Mouse (Mus musculus) gastrocnemius, postnatal 10 days (tissue): ENCODE results near the gene Rnase9. TPM values are rescaled to one million over a fixed set of nuclear protein-coding genes. Genes with fewer than 3 reads are reported as not detected.
A peak's percentile ranks its signal among the peaks of the same experiment; 100 is the strongest.

ENCODE experiments used
- DNase-seq: peaks from one replicate; pipeline ENCODE4 v3.0.0; 2021; ENCODE audit warnings: mixed read lengths
- long read RNA-seq, 2 experiments: library from polyadenylated mRNA; stranded (forward); transcript quantifications; one replicate each; pipeline ENCODE4 v2.0.0; 2021
- total RNA-seq, 2 experiments: library from RNA; stranded (reverse); gene quantifications; 2 replicates each; pipeline ENCODE4 v1.2.3; 2021

The Rnase9 gene
- not detected for total RNA-seq
- long read RNA-seq, experiment 1: 0 reads
- long read RNA-seq, experiment 2: 0 reads

- DNase-seq: no peak
Measured at GRCm38 (mm10) chr14:51041769-51042168, at the start of gene Rnase9. TSS of gene Rnase9 (minus strand) at chr14:51041869.

DNA sequence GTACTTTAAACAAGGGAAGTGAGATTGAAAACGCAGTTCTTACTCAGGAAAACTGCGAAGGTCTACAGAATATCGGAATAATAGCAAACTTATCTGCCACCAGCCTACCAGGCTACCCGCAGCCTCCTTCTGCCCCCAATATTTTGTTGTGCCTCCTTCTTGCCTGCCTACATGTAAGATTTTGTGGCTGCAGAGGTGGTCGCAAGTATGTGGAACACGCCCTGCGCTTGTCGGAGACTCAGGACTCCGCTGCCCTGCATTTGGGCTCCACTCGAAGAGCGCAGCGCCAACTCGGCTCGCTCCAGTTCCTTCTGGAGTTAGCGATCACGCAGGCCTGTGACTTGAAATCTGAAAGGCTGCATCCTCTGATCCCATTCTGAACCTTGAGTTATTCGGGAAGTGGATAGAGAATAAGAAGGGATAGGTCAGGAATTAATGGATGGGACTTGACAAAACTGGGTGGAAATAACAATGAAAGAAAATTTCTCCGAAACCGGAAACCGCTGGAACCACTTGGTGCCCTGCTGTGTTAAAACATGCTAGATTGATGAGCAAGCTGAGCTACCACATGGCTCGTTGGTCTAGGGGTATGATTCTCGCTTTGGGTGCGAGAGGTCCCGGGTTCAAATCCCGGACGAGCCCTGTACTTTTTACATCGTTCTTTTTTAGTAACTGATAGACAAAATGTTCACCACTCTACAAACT lies 48.6 kb upstream of the Rnase9 start:
- peak; percentile 74 for DNase-seq

- no peak for DNase-seq
Measured at GRCm38 (mm10) chr14:51089674-51090076, 48.0 kb upstream of the Rnase9 start.

- DNase-seq: peak; percentile 92
Measured at GRCm38 (mm10) chr14:51088970-51089673, 47.5 kb upstream of the Rnase9 start.

DNA sequence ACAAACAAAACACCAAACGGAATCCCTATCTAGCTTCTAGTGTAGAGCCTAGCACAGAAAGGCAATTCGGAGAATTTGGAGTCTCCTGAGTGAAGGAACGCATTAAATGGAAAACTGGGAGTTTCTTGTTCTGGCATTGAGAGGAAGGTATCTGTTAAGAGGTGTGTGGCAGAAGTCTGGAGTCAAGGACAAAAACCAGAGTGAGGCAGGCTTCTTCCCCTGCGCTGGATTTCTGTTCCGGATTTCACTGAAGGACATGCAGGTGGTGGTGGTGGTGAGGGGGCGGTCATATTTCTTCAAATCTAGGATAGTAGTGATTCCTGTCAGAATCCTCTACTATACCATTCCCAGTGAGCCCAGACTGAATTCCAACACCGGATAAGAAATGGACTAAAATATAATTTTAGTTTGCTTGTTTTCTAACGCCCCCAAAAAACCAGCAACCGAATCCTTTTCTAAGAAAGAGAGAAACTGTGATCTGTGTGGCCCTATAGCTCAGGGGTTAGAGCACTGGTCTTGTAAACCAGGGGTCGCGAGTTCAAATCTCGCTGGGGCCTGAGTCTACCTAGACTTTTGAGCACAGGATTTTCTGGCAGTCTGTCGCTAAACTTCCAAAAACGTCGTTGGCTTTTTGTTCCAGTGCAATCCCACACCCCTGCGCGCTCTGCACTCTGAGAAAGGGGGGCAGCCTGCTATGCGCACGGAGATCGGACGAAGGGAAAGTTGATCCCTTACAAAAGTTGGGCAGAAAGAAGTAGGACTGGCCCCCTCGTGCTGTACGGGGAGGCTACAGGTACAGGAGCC lies 46.7 kb upstream of the Rnase9 start:
- peak; percentile 77 for DNase-seq

DNA sequence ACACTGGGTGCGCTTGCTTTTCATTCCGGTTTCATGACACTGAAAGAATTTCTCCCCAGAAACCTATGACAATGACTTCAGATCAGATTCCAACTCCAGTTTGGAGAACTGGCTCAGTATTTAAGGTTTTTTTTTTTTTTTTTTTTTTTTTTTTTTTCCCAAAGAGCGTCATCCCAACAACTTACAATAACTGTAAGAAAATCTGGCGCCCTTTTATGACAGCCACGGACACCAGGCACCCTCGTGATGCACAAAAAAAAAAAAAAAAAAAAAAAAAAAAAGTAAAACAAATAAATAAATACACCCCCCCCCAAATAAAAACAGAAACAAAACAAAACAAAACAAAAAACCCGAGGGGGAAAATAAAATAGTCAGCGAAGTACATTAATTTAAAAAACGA lies 46.1 kb upstream of the Rnase9 start:
- DNase-seq: no peak

GRCm38 (mm10) chr14:51085911-51086310 lies 44.2 kb upstream of the Rnase9 start:
- no peak for DNase-seq

DNA sequence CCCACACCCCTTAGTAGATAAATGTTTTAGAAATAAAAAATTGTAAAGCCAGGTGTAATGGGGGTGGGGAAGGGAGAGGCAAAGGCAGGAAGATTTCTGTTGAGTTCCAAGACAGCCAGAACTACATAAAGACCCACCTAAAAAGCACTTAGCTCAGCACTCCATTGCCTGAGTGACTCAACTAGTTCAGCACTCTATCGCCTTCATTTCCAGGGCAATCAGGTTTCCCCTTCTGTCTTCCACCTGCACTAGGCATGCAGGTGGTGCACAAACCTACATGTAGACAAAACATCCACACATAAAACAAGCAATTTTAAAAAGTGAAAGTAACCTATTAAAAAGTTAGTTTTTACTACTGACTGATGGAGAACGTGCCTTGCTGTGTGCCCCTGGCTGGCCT lies 43.4 kb upstream of the Rnase9 start:
- DNase-seq: no peak

DNA sequence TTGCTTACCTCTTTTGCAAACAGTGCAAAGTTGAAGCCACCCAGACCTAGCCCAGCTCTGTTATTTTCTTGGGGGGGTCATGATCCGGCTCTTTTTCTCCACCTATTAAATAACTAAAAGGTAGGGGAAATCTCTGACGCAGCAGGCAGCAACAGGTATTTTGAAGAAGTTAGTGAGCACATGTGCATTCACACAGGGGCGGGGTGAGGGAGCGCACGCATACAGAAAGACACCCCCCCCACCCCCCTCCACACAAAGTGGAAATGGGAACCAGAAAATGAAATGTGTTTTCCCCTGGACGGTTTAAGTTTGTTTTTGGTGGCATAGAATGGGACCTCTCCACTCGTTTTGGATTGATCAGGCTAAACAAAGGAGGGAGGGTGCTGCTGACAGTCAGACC lies 42.1 kb upstream of the Rnase9 start:
- DNase-seq: no peak

DNA sequence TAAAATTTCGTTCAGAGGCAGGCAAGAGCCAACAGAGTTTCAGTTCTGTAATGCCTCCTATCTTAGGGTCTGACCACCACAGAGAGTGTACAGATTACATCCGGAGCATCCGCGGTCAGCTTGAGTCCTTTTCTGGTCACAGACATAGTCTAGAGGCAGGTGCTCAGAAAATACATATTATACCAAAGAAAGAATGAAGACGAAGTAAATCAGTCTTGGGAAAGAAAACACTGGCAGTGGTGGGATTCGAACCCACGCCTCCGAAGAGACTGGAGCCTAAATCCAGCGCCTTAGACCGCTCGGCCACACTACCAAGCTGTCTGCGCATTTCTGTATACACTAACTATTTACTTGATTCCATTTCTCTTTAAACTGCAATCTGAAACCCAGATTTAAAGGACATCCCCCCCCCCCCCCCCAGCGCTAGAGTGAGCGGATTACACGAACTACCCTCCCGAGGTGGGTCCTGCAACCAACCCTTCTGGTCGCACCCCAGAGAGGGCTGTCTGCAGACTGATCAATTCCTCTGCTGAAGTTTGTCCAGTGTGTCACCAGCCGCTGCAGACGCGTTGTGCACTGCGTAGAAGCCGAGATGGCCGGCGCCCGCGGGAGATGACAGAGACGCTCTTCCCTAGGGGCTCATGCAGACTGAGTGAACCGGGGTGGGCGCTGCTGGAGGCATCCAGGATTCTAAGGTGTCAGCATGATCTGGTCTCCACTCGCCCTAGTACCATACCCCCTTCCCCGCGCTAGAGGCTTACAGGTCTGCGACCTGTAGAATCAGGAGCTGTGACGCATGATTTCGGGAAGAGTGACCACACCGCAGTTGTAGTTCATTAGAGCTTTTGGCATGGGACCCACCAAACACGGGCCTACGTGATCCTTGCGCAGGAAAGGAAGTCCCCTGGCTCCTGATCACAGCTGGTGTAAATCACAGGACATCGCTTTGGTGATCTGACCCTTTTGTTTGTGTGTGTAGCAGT lies 41.2 kb upstream of the Rnase9 start:
- no peak for DNase-seq

GRCm38 (mm10) chr14:51081035-51081434 lies 39.4 kb upstream of the Rnase9 start:
- DNase-seq: no peak

GRCm38 (mm10) chr14:51079180-51079579 lies 37.5 kb upstream of the Rnase9 start:
- no peak for DNase-seq

DNA sequence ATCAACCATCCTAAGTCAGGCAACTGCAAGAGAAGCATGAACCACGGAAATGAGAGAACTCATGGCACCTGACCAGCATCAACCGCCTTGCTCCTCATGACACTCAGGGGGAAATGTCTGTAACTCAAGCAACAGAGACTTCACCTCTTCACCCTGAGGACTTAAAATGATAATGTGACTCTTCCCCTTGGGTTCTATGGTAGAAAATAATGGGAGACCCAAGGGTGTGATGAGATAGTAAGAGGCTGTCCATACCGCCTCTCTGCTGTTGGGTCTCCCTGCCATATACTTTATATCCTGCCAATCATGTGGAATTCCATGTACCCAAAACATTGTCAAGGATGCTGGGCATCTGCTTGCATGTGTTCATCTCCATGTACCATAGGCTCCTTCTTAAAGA lies 32.7 kb upstream of the Rnase9 start, which contains the start of gene Olfr750:
Gene Olfr750 (minus strand): TSS at position 101 of the 400 bp plus-strand sequence.
- no peak for DNase-seq

GRCm38 (mm10) chr14:51069617-51070016 lies 27.9 kb upstream of the Rnase9 start:
- DNase-seq: peak; percentile 32

DNA sequence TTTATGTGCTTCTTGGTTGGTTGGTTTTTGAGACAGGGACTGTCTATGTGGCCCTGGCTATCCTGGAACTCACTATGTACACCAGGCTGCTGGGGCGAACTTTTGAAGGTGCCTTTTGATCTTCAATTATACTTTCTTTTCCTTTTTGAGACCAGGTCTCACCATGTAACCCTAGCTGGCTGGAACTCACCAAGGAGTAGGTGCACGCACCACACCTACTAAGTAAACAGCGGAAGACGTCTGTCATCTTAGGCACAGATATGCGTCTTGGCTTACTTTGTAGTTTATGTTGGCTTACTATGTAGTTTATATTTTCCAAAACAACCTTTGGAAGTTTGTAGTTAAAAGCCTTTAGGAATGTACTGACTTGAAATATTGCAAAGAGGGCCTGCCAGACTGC lies 27.3 kb upstream of the Rnase9 start:
- DNase-seq: no peak

DNA sequence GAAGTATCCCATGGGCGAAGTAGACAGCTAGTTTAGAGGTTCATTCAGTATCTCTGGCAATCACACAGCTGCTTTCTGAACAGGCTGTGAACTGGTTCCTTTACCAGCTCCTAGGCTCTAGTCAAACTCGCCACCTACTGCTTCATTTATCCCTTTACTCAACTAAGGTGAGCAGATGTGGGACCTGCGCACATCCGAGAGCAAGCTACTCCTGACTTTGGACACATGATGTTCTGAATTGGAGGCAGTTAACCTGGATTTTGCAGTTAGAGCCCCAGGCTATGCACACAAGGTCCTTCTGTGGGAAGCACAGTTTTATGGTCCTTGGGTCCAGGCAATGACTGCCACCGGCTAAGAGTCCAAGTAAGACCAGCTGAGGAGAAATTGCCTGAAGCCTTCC lies 19.1 kb upstream of the Rnase9 start:
- no peak for DNase-seq

- DNase-seq: no peak
Measured at GRCm38 (mm10) chr14:51057401-51057831, 15.7 kb upstream of the Rnase9 start, which contains the start of gene Rnase12. TSS of gene Rnase12 (minus strand) at chr14:51057661.

DNA sequence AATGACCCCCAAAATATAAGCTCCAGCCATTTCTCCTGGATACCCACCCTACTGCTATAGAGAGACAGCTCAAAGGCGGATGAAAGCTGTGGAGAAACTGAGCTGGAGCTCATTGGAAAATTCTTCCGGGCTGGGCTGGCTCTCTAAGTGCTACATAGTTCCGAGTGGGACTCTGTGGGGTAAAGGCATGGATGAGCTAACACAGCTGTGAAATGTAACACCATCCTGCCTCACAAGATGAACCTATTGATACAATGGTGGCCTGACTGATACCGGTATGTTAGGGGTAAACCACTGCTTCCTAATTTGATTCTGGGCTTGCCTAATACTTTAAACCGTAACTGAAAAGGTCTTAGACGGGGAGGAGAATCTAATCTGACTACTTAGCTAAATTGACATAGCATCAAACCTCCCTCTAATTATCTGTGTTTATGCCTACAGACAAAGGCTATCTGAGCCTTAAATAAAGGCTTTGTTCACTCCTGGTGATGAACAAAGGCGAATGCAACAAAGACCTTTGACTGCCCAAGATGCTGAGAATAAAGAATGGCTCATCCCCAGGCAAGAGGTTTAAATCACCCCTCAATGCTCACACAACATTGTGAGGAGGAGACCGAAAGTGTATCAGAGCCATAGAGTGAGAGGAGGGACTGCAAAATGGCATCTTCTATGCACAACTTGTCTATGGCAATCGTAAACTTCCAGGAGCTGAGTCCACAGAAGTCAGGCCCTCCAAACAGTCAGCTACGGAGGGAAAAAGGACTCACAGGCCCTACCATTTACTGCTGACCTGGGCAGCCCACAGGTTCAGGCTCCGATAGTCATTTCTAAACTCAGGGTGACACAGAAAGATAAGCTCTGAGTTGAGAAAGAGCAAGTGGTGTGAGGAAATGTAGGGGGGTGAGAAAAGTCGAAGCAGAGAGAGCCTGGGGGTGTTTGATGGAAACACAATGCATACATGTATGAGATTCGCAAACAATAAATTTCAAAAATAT lies 12.9 kb upstream of the Rnase9 start:
- no peak for DNase-seq

- DNase-seq: no peak
Measured at GRCm38 (mm10) chr14:51053176-51053575, 11.5 kb upstream of the Rnase9 start.

DNA sequence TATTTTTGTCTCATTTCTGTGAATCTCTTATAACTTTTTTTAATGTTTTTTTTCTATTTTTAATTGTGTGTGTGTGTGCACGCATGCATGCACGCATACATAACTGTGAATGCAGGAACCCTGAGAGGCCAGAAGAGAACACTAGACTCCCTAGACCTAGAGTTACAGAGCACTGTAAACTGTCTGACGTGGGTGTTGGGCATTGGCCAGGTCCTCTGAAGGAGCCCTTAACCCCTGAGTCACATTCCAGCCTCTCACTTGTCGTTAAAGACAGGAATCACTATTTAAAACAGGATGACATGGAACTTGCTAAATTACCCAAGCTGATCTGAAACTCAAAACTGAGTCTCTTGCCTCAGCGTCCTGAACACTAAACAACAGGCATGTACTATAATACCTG lies 10.3 kb upstream of the Rnase9 start:
- no peak for DNase-seq
